Mouse (Mus musculus): ENCODE data around the gene Igsf9. TPM values are rescaled to one million over a fixed set of nuclear protein-coding genes. Genes with fewer than 3 reads are reported as not detected.

Igsf9 gene
- polyA plus RNA-seq, 1 experiment from 2014 or later: 1.6 TPM

DNA sequence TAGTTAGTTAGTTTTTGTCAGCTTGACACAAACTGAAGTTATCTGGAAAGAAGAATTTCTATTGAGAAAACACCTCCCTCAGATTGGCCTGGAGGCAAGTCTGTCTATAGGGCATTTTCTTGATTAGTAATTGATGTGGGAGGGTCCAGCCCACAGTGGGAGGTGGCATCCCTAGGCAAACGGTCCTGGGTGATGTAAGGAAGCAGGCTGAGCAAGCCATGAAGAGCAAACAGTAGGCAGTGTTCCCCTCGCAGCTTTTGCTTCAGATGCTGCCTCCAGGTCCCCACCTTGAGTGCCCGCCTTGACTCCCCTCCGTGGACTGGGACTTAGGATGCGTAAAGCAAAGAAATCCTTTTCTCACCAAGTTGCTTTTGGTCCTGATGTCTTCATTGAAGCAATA is 27.6 kb downstream of the Igsf9 start:
- H3K9ac ChIP-seq: no peak overlapping the region
- no peaks in the 10 kb centered on the region for H3K27me3 ChIP-seq
- no peak overlapping the region for H3K27ac ChIP-seq
- H3K9me3 ChIP-seq (replicated peaks): no peaks in the 10 kb centered on the region
- H3K4me2 ChIP-seq: no peak overlapping the region
- DNase-seq (no peak), ATAC-seq (ENCODE audit: low read depth) (no peak)
- peaks cover 78% of the 10 kb centered on the region for H3K4me1 ChIP-seq (replicated peaks)
- WGBS (ENCODE audit: insufficient replicate concordance): 69% methylated on average over 5 of the region's 5 CpGs
- peaks cover 45% of the 10 kb centered on the region for H3K36me3 ChIP-seq
- no peak overlapping the region for H3K4me3 ChIP-seq (replicated peaks)

DNA sequence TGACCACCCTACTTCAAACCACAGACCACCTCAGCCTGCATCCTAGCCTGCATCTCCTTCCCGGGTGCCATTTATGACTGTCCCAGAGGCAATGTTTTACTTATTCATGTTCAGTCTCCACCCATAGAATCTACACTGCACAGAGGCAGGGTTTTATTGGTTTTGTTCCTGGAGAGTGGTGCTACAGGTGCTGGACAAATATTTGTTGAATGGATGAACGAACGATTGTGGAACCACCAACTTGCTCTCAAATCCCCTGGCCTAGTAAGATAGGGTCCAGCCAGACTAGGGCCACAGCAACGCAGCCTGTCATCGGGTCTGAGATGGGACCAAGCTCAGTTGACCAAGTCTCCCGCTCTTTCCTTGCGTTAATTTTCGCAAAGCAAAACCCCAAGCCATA is 28.4 kb downstream of the Igsf9 start:
- H3K4me3 ChIP-seq (replicated peaks): no peak overlapping the region
- H3K27ac ChIP-seq: no peak overlapping the region; the same call in 1 of the 2 replicates
- peak; percentile 4; the same call in 1 of the 2 replicates for ATAC-seq (ENCODE audit: low read depth)
- DNase-seq: no peak
- 39% methylated on average over 8 of the region's 8 CpGs for WGBS (ENCODE audit: insufficient replicate concordance)
- peaks cover 78% of the 10 kb centered on the region for H3K4me1 ChIP-seq (replicated peaks)
- H3K36me3 ChIP-seq: peaks cover 37% of the 10 kb centered on the region
- no peaks in the 10 kb centered on the region for H3K27me3 ChIP-seq
- H3K9ac ChIP-seq: no peak overlapping the region
- H3K9me3 ChIP-seq (replicated peaks): no peaks in the 10 kb centered on the region
- H3K4me2 ChIP-seq: peak overlapping the region; percentile 32; the same call in 1 of the 2 replicates

DNA sequence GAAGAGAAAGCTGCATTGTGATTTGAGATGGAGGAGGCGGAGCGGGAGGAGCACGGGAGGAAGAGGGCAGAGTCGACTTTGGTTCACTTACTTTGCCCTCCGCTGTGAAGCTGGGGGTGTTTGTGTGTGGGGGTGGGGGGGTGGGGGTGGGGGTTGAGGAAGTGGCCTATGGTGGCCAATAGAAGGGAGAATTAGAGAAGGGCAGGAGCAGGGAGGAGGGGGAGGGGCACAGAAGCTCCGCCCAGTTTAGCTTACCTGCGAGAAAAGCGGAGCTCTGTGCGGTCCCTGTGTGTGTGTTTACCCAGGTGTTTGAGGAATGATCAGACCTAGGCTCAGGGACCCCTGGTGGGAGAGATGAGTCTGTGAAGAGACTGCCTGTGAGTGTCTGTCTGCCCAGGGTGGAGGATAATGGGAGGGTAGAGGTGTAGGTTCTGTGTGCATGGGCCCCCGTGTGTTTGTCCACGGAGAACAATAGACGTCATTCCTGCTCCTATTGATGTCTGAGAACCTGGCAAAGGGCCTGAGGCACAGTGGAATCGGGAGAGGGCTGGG is 28.9 kb downstream of the Igsf9 start:
- Histone ChIP-seq H3K27me3 (no peaks in the 10 kb centered on the region), H3K4me3 (replicated peaks) (no peak overlapping the region), H3K36me3 (peaks cover 32% of the 10 kb centered on the region), H3K9ac (no peak overlapping the region), H3K4me2 (peak overlapping the region; percentile 32; the same call in 1 of the 2 replicates), H3K27ac (no peak overlapping the region; the same call in 1 of the 2 replicates), H3K4me1 (replicated peaks) (peaks cover 83% of the 10 kb centered on the region), H3K9me3 (replicated peaks) (no peaks in the 10 kb centered on the region)
- ATAC-seq (ENCODE audit: low read depth): peak; percentile 15; the same call in 1 of the 2 replicates
- DNase-seq: no peak
- WGBS (ENCODE audit: insufficient replicate concordance): 36% methylated on average over 13 of the region's 13 CpGs

DNA sequence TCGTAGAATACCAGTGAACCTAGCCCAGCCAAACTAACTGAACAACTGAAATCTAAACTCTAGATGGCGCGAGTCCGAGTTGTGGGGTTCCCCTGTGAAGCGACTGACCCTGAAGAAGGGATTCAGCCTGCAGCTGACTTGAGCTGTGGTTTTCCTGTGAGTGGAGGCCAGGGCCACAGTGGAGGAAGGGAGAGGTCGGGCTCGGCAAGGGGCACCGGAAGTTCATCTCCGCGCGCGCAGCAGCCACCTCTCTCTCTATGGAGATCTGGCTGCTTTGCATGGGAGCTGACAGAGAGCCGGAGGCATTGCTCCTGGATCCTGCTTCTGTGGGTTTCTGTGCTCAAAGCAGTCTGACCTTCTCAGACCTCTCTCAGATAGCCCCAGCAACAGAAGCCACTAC is 31.4 kb downstream of the Igsf9 start:
- H3K4me3 ChIP-seq (replicated peaks): peak overlapping the region; percentile 21

DNA sequence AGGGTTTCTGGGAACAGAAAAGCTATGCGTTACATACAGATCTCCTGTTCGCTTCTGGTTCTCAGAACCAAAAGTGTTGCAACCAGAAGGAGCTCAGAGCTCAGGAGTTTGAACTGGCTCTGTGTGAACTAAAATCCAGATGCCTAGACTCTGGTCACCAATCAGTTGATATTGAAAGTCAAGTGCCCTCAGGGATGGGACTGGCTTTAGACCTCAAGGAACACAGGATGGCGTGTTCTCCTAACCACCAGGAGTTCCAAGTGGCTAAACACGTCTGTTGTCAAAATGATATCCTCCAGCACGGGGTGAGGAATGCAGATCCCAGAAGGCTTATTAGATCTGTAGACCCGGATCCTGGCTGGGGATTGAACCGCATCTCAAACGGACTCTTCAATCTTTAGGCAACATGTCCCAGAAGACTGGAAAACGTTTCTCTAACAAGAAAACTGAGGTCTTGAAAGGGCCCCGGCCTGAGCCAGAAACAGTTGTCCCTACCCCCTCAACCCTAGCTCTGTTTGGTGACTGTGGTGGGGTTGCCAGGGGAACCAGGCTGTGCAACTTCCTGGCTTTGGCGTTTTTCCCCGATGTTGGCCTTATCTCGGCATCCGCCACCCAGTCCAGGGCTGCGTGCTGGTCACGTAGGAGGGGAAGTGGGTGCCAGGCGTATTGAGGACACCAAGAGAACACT is 32.1 kb downstream of the Igsf9 start:
- Histone ChIP-seq H3K4me1 (replicated peaks) (peaks cover 63% of the 10 kb centered on the region), H3K9me3 (replicated peaks) (no peaks in the 10 kb centered on the region), H3K36me3 (0 out of 2 replicates have a peak, but pooled peaks cover 3% of the 10 kb centered on the region), H3K27me3 (no peaks in the 10 kb centered on the region), H3K9ac (no peak overlapping the region), H3K4me2 (peak overlapping the region; percentile 51), H3K27ac (peak overlapping the region; percentile 69), H3K4me3 (replicated peaks) (peak overlapping the region; percentile 21)
- 9% methylated on average over 17 of the region's 17 CpGs for WGBS (ENCODE audit: insufficient replicate concordance)
- DNase-seq: peak; percentile 34
- peak; percentile 66 for ATAC-seq (ENCODE audit: low read depth)

More for the DNA sequence above, 31.4 kb downstream of the Igsf9 start:
- Histone ChIP-seq H3K4me1 (replicated peaks) (peaks cover 70% of the 10 kb centered on the region), H3K27me3 (no peaks in the 10 kb centered on the region), H3K36me3 (peaks cover 8% of the 10 kb centered on the region; the same call in 1 of the 2 replicates), H3K9me3 (replicated peaks) (no peaks in the 10 kb centered on the region), H3K4me2 (peak overlapping the region; percentile 51), H3K9ac (no peak overlapping the region), H3K27ac (peak overlapping the region; percentile 69)
- peak; percentile 42 for ATAC-seq (ENCODE audit: low read depth)
- WGBS (ENCODE audit: insufficient replicate concordance): 3% methylated on average over 13 of the region's 13 CpGs
- no peak for DNase-seq

DNA sequence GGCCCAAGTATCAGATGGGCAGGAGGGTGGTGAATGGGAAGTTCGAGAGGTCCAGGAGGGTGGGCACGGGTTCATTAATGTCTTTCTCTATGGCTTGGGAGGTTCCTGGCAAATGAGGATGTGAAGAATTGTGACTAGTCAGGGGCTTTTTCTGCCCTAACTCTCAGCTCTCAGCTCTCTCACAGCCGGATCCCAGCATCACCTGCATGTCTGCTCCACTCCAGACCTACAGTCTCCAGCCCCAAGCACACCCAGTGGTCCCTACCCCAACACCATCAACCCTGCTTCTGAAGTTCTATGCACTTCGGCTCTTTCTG is 32.6 kb downstream of the Igsf9 start:
- WGBS (ENCODE audit: insufficient replicate concordance): 20% methylated on average over 4 of the region's 4 CpGs
- Histone ChIP-seq H3K27me3 (no peaks in the 10 kb centered on the region), H3K4me1 (replicated peaks) (peaks cover 58% of the 10 kb centered on the region), H3K4me3 (replicated peaks) (0 out of 2 replicates have a peak overlapping the region, but pooled peaks have one; percentile 21), H3K9me3 (replicated peaks) (no peaks in the 10 kb centered on the region), H3K36me3 (no peaks in the 10 kb centered on the region), H3K9ac (no peak overlapping the region), H3K27ac (peak overlapping the region; percentile 69), H3K4me2 (peak overlapping the region; percentile 51)
- ATAC-seq (ENCODE audit: low read depth) (no peak), DNase-seq (no peak)

DNA sequence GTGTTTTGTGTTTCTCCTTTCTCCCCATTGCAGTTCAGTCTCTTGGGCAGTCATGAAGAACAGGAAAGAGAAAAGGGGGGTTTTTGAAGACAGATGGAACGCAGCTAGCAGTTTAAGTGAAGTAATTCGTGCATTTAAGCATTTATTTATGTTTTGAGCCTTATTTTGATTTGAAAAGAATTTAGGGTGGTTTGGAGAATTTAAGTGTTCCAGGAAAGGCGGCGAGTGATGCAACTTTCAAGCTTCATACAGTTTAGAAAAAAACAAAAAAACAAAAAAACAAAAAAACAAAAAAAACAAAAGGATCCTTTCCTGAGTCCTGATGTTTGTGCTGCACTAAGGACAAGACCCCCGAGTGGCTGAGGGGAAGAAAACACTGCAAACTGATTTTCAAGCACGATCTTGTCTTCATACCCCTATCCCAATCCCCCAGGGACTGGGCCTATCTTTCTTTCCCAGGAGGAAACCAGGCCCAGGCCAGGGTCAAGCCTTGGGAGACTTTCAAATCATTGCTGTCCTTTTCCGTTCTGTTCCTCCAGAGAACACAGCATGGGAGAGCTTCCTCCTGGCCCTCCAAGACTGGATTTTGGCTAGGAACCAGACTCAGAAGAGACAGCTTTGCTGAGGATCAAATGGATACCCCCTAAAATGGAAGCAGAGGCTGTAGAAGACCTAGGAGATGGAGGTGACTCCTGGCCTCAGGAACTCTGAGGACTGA is 33.1 kb downstream of the Igsf9 start:
- WGBS (ENCODE audit: insufficient replicate concordance): 35% methylated on average over 7 of the region's 7 CpGs
- no peak overlapping the region for H3K4me3 ChIP-seq (replicated peaks)
- H3K9me3 ChIP-seq (replicated peaks): no peaks in the 10 kb centered on the region
- H3K4me2 ChIP-seq: no peak overlapping the region; the same call in 1 of the 2 replicates
- no peaks in the 10 kb centered on the region for H3K36me3 ChIP-seq
- peaks cover 52% of the 10 kb centered on the region for H3K4me1 ChIP-seq (replicated peaks)
- no peak overlapping the region for H3K9ac ChIP-seq
- DNase-seq (no peak), ATAC-seq (ENCODE audit: low read depth) (no peak)
- no peaks in the 10 kb centered on the region for H3K27me3 ChIP-seq
- peak overlapping the region; percentile 69 for H3K27ac ChIP-seq

DNA sequence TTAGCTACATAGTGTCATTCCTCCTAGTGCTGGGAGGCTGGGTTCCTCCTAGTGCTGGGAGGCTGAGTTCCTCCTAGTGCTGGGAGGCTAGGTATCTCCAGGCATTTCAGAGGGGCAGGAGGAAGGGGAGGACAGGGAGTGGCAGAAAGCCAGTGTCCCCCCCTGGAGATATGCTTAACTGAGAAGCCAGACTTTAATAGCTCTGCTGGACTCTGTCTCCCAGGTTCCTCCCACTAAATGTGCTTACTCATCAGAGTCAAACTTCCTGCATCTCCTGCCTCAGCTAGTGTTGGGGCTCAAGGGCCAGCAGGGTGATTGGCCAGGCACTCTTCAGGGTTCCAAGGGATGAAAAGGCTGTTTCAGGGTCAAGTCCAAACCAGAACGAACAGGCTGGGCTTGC is 33.8 kb downstream of the Igsf9 start:
- Histone ChIP-seq H3K9me3 (replicated peaks) (no peaks in the 10 kb centered on the region), H3K27me3 (no peaks in the 10 kb centered on the region), H3K9ac (no peak overlapping the region), H3K36me3 (no peaks in the 10 kb centered on the region), H3K4me1 (replicated peaks) (peaks cover 52% of the 10 kb centered on the region), H3K4me2 (no peak overlapping the region), H3K27ac (peak overlapping the region; percentile 59), H3K4me3 (replicated peaks) (no peak overlapping the region)
- ATAC-seq (ENCODE audit: low read depth) (peak; percentile 44; the same call in 1 of the 2 replicates), DNase-seq (no peak)
- WGBS (ENCODE audit: insufficient replicate concordance): 29% methylated on average over 1 of the region's 1 CpGs

DNA sequence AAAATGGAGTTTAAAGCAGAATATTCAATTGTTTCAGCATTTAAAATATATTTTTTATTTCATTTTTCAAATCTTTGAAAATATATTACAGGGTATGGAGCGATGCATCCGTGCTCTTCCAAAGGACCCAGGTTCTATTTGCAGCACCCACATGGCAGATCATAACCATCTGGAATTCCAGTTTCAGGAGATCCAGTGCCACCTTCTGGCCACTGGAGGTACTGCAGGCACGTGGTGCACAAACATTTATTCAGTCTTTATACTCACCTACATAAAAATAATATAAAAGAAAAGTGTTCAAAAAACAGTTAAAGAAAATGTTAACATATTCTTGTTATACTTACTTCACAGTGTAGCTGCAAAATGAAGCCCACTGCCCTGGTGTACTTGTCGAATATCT is 36.4 kb downstream of the Igsf9 start:
- Histone ChIP-seq H3K27ac (no peak overlapping the region), H3K9me3 (replicated peaks) (no peaks in the 10 kb centered on the region), H3K27me3 (peaks cover 15% of the 10 kb centered on the region; the same call in 1 of the 2 replicates), H3K4me2 (no peak overlapping the region), H3K9ac (no peak overlapping the region), H3K36me3 (no peaks in the 10 kb centered on the region), H3K4me1 (replicated peaks) (peaks cover 36% of the 10 kb centered on the region), H3K4me3 (replicated peaks) (no peak overlapping the region)
- DNase-seq (no peak), ATAC-seq (ENCODE audit: low read depth) (no peak)
- 68% methylated on average over 4 of the region's 4 CpGs for WGBS (ENCODE audit: insufficient replicate concordance)

DNA sequence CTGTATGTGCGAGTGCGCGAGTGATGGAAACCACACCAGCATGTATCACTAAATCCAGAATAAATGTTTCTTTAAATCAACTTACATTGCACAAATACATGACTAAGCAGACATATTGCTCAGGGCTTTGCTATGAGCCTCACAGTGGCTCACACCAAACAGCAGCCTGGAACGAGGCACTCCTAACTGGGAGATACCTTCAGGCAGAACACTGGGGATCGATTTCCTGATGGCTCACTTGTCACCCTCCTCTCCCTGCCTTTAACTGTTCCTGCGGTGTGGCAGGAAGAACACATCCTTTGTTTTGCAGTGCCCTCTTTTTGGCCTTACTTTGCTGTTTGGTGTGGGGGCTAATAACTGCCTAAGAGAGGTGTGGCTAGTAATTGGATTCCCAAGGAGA is 38.1 kb downstream of the Igsf9 start:
- Histone ChIP-seq H3K27me3 (peaks cover 23% of the 10 kb centered on the region; the same call in 1 of the 2 replicates), H3K27ac (no peak overlapping the region), H3K9ac (no peak overlapping the region), H3K9me3 (replicated peaks) (no peaks in the 10 kb centered on the region), H3K4me3 (replicated peaks) (no peak overlapping the region), H3K4me1 (replicated peaks) (peaks cover 21% of the 10 kb centered on the region), H3K4me2 (no peak overlapping the region), H3K36me3 (no peaks in the 10 kb centered on the region)
- DNase-seq (no peak), ATAC-seq (ENCODE audit: low read depth) (no peak)
- 55% methylated on average over 6 of the region's 6 CpGs for WGBS (ENCODE audit: insufficient replicate concordance)

DNA sequence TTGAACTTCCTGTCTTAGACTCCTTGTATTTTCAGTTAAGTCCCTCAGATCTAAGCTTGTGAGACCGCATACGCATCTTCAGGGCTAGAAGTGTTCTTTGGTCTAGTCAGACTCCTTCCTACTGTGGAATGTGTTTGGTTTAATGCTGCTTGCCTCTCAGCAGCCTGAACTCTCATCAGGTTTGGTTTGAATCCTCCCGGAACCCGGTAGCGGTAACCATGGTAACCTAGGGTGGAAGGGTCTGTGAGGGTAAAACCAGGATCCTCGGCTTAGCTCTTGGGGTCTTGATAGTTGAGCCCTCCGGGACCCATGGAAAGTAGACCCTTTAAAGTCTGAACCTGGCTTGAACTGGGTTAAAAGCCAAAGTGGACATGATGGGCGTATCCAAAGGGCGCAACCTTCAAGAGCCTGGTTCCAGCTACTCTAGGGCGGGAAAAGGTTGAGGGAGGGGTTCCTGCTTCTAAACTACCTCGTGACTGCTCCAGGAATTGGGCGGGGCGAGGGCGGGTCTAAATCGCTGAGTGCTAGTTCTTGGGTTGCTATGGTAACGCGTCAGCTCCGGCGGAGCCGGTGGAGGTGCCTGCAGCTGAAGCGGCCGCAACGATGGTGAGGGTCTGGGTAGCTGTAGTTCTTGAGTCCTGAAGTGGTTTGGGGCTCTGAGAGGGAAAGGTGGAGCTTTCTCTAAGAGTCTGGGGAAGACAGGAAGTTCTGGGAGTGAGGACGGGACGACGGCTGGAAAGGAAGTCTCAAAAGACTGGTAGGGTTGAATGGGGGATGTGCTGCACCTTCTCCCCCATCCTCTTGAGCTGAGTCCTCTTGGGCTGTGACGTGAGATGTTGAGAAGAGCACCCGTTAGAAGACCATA is 39.2 kb downstream of the Igsf9 start, which contains the start of gene Cfap45:
Cfap45 (plus strand) TSS at position 226 of the 865 bp plus-strand sequence.
- DNase-seq (peak; percentile 39), ATAC-seq (ENCODE audit: low read depth) (peak; percentile 63)
- WGBS (ENCODE audit: insufficient replicate concordance): 4% methylated on average over 28 of the region's 28 CpGs
- Histone ChIP-seq H3K36me3 (no peaks in the 10 kb centered on the region), H3K9me3 (replicated peaks) (no peaks in the 10 kb centered on the region), H3K27me3 (peaks cover 35% of the 10 kb centered on the region), H3K27ac (no peak within 1 kb of the TSS), H3K4me1 (replicated peaks) (peaks cover 21% of the 10 kb centered on the region), H3K4me2 (peak within 1 kb of the TSS; percentile 51), H3K9ac (no peak within 1 kb of the TSS), H3K4me3 (replicated peaks) (peak within 1 kb of the TSS; percentile 27)
